Mouse (Mus musculus) cerebellum, adult 2 months (tissue): ENCODE data around the gene Ccdc47.

ENCODE experiments used
- CTCF ChIP-seq: fragments of 200-500 bp; IDR thresholded peaks from 2 replicates; pipeline ENCODE4 v1.5.1; 2011; ENCODE audit warnings: low read depth, mild to moderate bottlenecking, control low read depth, low read length, moderate library complexity, borderline replicate concordance; ENCODE audit not compliant: insufficient read depth
- POLR2A ChIP-seq: fragments of 200-500 bp; IDR thresholded peaks from 2 replicates; pipeline ENCODE4 v1.6.1; 2011; ENCODE audit warnings: low read length, control low read depth, borderline replicate concordance; ENCODE audit not compliant: insufficient read depth

DNA sequence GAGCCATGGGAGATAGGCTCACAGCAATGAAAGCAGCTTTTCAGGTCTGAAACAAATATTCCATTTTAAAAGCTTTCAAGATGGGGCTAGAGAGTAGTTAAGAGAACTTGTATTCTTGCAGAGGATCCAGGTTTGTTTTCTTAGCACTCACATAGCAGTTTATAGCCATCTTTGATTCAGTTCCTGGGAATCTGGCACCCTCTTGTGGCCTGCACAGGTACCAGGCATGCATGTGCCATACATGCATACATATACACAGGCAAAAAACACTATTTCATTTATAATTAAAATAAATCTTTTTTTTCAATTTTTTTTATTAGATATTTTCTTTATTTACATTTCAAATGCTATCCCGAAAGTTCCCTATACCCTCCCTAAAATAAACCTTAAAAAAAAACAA, 30.7 kb upstream of the Ccdc47 start:
- TF ChIP-seq CTCF: peak; percentile 40; the same call in 1 of the 2 replicates
- TF ChIP-seq POLR2A: no peak
